Mouse (Mus musculus): ENCODE measurements around the gene Ddit4.

The Ddit4 gene

GRCm38 (mm10) chr10:59916159-59916558 is 35.5 kb downstream of the Ddit4 start:
- DNase-seq: no peak

- DNase-seq: no peak
These were observed 36.3 kb downstream of the Ddit4 start for GRCm38 (mm10) chr10:59915196-59915962.

GRCm38 (mm10) chr10:59911561-59912198 is 40.0 kb downstream of the Ddit4 start:
- DNase-seq: no peak

GRCm38 (mm10) chr10:59911091-59911490 is 40.5 kb downstream of the Ddit4 start:
- DNase-seq: no peak

GRCm38 (mm10) chr10:59909357-59909847 is 42.2 kb downstream of the Ddit4 start:
- DNase-seq: no peak

- no peak for DNase-seq
These were observed 42.8 kb downstream of the Ddit4 start for GRCm38 (mm10) chr10:59908776-59909315.

GRCm38 (mm10) chr10:59907695-59908299 is 43.8 kb downstream of the Ddit4 start:
- no peak for DNase-seq

GRCm38 (mm10) chr10:59907080-59907609 is 44.5 kb downstream of the Ddit4 start:
- DNase-seq: no peak

- no peak for DNase-seq
These were observed 48.5 kb downstream of the Ddit4 start for GRCm38 (mm10) chr10:59903170-59903569.

- no peak for DNase-seq
These were observed 49.0 kb downstream of the Ddit4 start for GRCm38 (mm10) chr10:59902606-59902990.

- no peak for DNase-seq
These were observed 49.5 kb downstream of the Ddit4 start for GRCm38 (mm10) chr10:59901986-59902605.

- DNase-seq: no peak
These were observed 50.2 kb downstream of the Ddit4 start for GRCm38 (mm10) chr10:59901463-59901862.

- DNase-seq: no peak
These were observed 50.7 kb downstream of the Ddit4 start for GRCm38 (mm10) chr10:59900939-59901338.

GRCm38 (mm10) chr10:59900174-59900435 is 51.5 kb downstream of the Ddit4 start:
- DNase-seq: no peak
